Mouse (Mus musculus): ENCODE results near the gene B430306N03Rik. TPM values are rescaled to one million over a fixed set of nuclear protein-coding genes. Genes with fewer than 3 reads are reported as not detected.
"Not testable (repeated sequence)": the region's sequence is repeated elsewhere in the genome, so short reads cannot be mapped to it uniquely, and the experiment has no call there.

Gene B430306N03Rik
- total RNA-seq, 2 experiments from 2014 or later, result 0.07 TPM; not detected in 1

- intact Hi-C loops (cut with DNase I), result no loop called here
Observed at GRCm38 (mm10) chr17:48350681-48351193, 34.8 kb downstream of the B430306N03Rik start.

GRCm38 (mm10) chr17:48352976-48353375, 37.0 kb downstream of the B430306N03Rik start:
- intact Hi-C loops (cut with DNase I); DNase-seq (ENCODE audit: low spot score in 2 of 2): not testable (repeated sequence)

More at GRCm38 (mm10) chr17:48350681-48351193, 34.8 kb downstream of the B430306N03Rik start:
- no peak for DNase-seq (ENCODE audit: low spot score in 2 of 2)

- intact Hi-C loops (cut with DNase I), result no loop called here
- no peak for DNase-seq (ENCODE audit: low spot score in 2 of 2)
Observed at GRCm38 (mm10) chr17:48355822-48356221, 39.9 kb downstream of the B430306N03Rik start.

GRCm38 (mm10) chr17:48357892-48358291, 42.0 kb downstream of the B430306N03Rik start:
- intact Hi-C loops (cut with DNase I), result no loop called here
- no peak for DNase-seq (ENCODE audit: low spot score in 2 of 2)

GRCm38 (mm10) chr17:48359616-48360015, 43.7 kb downstream of the B430306N03Rik start, which contains the start of gene Treml1:
Gene Treml1 (plus strand): TSS chr17:48359916.
- intact Hi-C loops (cut with DNase I), result no loop called here
- no peak for DNase-seq (ENCODE audit: low spot score in 2 of 2)

GRCm38 (mm10) chr17:48360462-48360861, 44.5 kb downstream of the B430306N03Rik start:
- intact Hi-C loops (cut with DNase I), result no loop called here
- no peak for DNase-seq (ENCODE audit: low spot score in 2 of 2)

GRCm38 (mm10) chr17:48362346-48362745, 46.4 kb downstream of the B430306N03Rik start:
- DNase-seq (ENCODE audit: low spot score in 2 of 2), result no peak
- intact Hi-C loops (cut with DNase I), result no loop called here

- peak in 1 of 2 experiments; percentile 27 for DNase-seq (ENCODE audit: low spot score in 2 of 2)
- intact Hi-C loops (cut with DNase I), result no loop called here
Observed at GRCm38 (mm10) chr17:48362966-48363365, 47.0 kb downstream of the B430306N03Rik start.

- no peak for DNase-seq (ENCODE audit: low spot score in 2 of 2)
- intact Hi-C loops (cut with DNase I), result no loop called here
Observed at GRCm38 (mm10) chr17:48363421-48363965, 47.6 kb downstream of the B430306N03Rik start.

GRCm38 (mm10) chr17:48365511-48366155, 49.7 kb downstream of the B430306N03Rik start:
- intact Hi-C loops (cut with DNase I), result no loop called here
- DNase-seq (ENCODE audit: low spot score in 2 of 2), result no peak

GRCm38 (mm10) chr17:48366806-48367205, 50.9 kb downstream of the B430306N03Rik start:
- intact Hi-C loops (cut with DNase I), result no loop called here
- no peak for DNase-seq (ENCODE audit: low spot score in 2 of 2)

- no peak for DNase-seq (ENCODE audit: low spot score in 2 of 2)
- intact Hi-C loops (cut with DNase I), result loop anchor here (5.0 kb wide), 1 partner anchor 44 kb away; no protein-coding TSS in a partner anchor
Observed at GRCm38 (mm10) chr17:48371621-48372020, 55.7 kb downstream of the B430306N03Rik start.

- peak; percentile 35 to 37 for DNase-seq (ENCODE audit: low spot score in 2 of 2)
- intact Hi-C loops (cut with DNase I), result loop anchor here (5.0 kb wide), 1 partner anchor 46 kb away; no protein-coding TSS in a partner anchor
Observed at GRCm38 (mm10) chr17:48372987-48373386, 57.0 kb downstream of the B430306N03Rik start.

GRCm38 (mm10) chr17:48376102-48376501, 60.2 kb downstream of the B430306N03Rik start:
- DNase-seq (ENCODE audit: low spot score in 2 of 2), result peak in 1 of 2 experiments; percentile 46
- intact Hi-C loops (cut with DNase I), result no loop called here

Other genes starting within 250 kb of the B430306N03Rik start
- gene 1700067P10Rik, start 226.8 kb upstream of the B430306N03Rik start, total RNA-seq (2021), result not detected
- not detected for gene 9830107B12Rik, start 169.9 kb upstream of the B430306N03Rik start, total RNA-seq (2021)
- gene A530064D06Rik, start 148.9 kb upstream of the B430306N03Rik start, total RNA-seq (2021), result not detected
- not detected for gene Trem1, start 83.4 kb upstream of the B430306N03Rik start, total RNA-seq (2021)
- under 1 TPM; 0.41 to 0.44 TPM for gene Trem3, start 68.4 kb upstream of the B430306N03Rik start, total RNA-seq (2021)
- not detected for gene Treml4, start 51.8 kb upstream of the B430306N03Rik start, total RNA-seq (2021)
- gene Treml2, start 16.6 kb upstream of the B430306N03Rik start, total RNA-seq (2021), result under 1 TPM; 0.54 to 0.64 TPM
- gene Trem2, start 30.3 kb downstream of the B430306N03Rik start, total RNA-seq (2021), result 10 to 100 TPM in 1 of 2 experiments, 1 to 10 TPM in 1; 7.8 to 13.0 TPM
- gene Treml1, start 43.8 kb downstream of the B430306N03Rik start, total RNA-seq (2021), result under 1 TPM; 0.54 to 0.82 TPM
- gene Nfya, start 93.8 kb downstream of the B430306N03Rik start, total RNA-seq (2021), result 10 to 100 TPM; 25.4 to 27.9 TPM
- 10 to 100 TPM; 10.9 to 13.0 TPM for gene Oard1, start 93.9 kb downstream of the B430306N03Rik start, total RNA-seq (2021)
- gene Apobec2, start 116.8 kb downstream of the B430306N03Rik start, total RNA-seq (2021), result not detected
- not detected for gene Tspo2, start 135.4 kb downstream of the B430306N03Rik start, total RNA-seq (2021)
- under 1 TPM; 0.34 to 0.59 TPM for gene Unc5cl, start 138.8 kb downstream of the B430306N03Rik start, total RNA-seq (2021)

All from left cerebral cortex, postnatal 36 days (tissue).